Mouse (Mus musculus): ENCODE data around the gene Fam178b.

Fam178b gene

DNA sequence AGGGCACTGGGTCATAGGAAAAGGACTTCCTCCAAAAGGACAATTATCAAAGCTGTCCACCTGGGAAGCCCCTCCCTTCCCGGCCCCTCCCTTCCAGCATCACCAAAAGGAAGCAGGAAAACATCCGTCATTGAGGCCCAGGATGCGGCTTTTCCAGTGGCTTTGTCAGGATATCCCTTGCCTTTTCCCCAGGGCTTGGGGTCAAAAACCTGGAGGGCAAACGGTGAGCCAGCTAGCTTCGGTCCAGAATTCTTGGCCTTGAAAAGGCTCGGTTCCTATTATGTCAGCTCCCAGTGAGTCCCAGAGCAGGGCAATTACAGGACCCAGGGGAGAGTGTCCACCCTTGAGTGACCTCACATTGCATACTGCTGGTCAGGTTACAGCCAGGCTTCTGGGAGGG, 122.1 kb downstream of the Fam178b start:
- DNase-seq: no peak

DNA sequence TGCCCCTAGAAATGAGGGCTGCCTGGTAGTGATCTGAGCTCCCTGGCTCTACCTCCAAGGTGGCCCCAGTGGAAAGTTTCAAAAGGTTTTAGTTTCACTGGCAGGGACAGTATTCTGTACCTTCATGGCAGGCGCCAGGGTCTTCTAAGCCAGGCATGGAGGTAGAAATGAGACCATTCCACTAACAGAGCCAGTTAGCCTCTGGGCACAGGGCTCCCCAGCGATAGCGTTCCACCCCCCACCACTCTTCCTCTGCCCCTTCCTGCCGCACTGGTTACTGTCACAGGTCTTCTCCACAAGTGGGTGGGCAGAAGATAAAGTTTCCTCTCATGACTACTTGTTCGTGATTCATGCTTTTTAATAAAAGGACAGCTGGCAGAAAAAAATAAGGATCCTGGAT, 123.1 kb downstream of the Fam178b start:
- no peak for DNase-seq

DNA sequence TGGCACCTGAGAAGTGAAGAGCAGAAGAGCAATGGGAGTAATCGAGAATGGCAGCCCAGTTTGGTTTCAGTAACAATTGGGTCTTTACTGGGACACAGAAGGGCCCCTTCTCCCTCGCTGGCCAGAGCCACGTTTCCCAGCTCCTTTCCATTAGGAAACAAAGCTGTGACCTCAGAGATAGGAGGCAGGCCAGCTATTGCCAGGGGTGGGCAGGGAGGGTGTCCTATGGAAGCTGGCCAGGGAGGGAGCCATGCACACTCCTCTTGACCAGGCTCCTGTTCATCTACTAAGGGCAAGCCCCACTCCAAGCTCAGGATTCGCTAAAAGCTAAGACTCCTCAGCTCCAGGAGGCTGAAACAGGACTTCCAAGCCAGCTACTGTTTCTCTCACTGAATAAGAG, 123.7 kb downstream of the Fam178b start:
- DNase-seq: no peak

DNA sequence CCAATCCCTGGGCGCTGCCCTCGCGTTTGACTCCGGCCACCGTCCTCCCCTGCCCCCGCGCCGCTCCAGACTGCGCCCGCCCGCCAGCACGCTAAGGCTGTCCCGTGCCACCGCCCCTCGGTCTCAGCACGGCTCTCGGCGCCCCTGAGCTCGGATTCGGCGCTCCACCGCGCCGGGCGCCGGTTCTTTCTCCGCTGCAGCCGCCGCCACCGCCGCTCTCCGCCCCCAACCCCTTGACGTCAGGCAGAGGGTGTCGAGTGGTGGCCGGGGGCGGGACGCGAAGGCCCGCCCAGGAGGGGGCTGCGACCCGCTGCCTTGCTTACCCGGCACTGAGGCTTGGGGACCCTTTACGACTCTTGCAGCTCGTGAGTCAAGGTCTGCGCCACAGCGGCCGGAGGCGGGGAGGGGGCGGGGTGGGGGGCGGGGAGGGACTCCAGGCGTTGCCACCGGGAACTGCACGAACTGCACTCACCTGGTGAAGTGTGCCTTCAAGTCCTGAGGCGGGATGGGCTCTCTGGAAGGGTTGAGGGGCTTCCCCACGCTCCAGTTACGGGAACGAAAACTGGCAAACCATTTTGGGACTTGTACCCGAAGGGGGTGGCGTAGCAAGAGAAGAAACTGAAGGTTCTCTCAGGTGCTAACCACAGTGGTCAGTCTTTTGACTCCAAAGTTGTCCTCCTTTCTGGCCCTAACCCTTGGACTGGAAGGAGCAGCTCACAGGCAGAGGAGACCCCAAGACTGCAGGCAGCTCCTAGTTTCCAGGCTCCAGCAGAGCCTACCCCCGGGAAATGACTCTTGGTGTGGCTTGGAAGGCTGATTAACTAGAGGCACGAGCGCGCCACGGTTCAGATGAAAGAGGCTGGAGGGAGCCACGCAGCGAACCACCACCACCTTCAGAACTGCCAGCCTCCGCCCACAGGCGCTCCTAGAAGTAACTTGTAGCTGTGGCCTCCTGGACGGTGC, 124.7 kb downstream of the Fam178b start, which contains the start of gene Sema4c:
Gene Sema4c (minus strand): TSS at position 319 of the 963 bp plus-strand sequence.
- DNase-seq: peak; percentile 86 to 89

DNA sequence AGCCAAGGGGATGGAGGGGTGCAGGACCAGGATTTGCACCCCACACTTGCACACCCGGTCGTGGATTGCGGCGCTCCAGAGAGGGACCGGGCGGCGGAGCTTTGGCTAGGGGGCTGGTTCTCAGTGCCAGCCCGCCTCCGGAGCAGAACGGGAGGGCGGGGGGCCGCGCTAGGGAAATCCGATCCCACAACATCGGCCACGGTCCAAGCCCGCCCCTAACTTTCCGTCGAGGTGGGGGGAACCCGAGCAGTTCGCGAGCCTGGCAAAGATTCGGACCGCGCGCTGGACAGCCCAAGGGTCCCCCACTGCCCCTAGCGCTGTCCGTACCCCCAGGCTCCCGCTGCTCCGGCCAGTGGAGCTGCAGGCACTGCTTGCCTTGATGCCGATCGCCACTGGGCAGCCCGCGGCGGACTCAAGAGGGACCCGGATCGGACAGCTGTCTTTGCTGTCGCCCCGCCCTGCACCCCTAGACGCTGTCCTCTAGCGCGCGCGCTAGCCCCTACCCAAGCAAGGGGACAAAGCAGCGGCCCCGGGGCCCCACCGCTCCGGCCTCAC, 125.4 kb downstream of the Fam178b start:
- peak; percentile 91 to 96 for DNase-seq

DNA sequence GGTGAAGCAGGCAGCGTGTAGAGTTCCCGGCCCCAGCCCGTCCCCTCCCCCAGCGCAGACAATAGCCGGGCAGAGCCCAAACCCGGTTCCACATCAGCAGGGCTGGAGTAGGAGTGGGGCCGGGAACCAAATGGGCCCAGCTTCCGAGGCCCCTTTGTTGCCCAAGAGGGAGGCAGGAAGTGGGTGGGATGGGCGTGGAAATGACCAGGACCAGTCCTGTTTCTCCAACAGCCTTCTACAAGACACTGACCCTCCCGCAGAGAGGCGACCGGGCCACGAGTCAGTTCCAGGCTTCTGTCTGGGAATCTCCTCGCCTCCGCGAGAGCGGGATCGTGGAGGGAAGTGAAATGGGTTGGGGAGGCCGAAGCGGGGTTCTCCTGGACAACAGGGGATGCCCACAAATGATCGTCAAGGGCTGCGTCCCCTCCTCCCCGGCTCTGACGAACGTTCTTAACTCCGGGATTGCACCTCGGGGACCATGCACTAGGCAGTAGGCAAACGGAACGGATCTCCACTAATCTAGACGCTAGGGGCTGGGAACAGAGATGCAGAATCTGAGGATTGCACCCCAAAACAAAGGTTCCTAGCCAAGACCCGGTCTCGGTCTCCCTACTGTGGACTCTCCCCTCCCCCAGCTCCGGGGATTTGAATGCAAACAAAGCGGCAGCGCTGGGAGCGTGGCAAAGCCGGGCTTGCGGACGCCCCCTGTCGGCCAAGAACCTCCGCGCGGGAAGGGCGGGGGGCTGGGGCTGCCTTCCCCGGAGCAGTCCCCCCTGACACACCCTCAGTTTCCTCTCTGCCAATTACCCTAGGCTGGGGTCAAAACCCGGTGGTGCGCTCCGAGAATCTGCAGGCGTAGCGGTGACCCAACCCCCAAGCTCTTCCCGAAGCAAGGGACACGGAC, 126.2 kb downstream of the Fam178b start:
- peak; percentile 95 to 96 for DNase-seq

DNA sequence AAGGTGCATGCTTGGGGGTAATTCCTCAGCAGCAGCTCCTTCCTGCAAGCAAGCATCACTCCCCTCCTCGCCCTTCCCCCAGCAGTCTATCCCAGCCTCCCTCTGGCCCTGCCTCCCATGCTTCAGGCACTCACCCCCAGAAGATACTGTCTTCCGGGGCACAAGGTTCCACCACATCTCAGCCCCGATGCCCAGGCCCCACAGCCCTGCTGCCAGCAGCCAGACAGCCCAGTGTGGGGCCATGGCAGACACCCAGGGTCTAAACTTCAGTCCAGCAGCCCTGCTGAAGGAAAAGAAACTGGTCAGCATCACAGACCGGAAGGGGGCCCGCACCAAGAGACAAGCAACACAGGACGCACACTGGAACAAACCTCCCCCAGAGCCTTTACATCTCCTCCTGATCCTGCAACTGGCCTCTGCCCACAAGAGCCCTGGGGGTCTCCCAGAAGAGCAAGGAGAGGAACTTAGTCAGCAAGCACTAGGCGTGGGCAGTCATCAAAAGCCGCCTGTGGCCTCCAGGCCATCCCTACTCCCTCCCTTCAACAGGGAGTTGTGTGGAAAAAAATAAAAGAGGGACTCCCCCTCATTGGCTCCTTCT, 127.1 kb downstream of the Fam178b start:
- DNase-seq: peak; percentile 53 to 64

DNA sequence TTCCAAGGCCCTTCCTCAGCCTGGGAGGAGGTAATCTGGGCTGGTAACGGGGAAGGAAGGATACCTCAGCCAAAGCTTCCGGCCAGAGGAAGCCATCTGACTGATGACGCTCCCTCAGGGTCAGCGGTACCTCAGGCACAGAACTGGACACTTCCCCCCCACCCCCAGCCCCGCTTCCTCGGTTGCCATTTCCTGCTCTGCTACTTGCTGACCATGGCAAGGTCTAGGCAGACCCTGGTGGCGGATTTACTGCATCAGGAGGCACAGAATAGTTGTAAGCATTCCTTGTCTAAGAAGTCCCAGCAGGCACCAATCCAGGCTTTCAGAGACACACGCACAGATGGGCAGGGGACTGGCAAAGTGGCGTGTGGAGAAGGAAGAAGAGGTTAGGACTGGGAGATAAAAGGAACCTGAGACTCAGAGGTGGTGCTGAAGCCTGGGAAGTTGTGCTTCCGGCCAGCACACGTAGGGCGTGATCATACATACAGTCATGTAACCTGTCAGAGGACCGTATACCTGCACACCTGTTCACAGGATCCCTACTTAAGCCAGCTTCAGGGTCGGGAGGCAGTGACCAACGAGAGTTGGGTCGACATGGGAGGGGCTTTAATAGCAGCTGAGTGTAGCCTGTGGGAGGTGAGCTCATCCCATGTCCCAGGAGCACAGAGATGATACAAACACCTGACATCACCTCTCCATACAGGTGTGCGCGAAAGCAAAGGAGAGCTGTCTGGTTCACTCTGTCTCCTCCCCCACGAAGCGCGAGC, 128.2 kb downstream of the Fam178b start:
- peak in 1 of 2 experiments; percentile 55 for DNase-seq

DNA sequence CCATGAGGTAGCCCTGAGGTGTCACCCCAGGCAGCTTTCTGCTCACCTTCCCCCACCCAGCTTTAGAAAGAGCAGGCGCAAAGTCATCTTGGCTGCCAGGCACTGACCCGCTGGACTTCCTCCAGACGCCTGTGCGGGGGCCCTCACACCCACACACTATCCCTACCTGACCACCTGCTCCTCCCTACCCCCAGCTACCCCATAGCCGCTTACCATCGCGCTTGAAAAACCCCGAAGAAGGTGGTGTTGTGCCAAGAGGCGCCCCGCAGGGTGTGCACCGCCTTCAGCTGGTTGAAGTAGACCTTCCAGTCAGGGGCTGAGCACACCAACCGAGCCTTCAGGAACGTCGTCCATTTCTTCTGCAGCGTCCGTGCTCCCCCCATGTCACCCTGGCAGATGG, 130.5 kb downstream of the Fam178b start:
- no peak for DNase-seq

DNA sequence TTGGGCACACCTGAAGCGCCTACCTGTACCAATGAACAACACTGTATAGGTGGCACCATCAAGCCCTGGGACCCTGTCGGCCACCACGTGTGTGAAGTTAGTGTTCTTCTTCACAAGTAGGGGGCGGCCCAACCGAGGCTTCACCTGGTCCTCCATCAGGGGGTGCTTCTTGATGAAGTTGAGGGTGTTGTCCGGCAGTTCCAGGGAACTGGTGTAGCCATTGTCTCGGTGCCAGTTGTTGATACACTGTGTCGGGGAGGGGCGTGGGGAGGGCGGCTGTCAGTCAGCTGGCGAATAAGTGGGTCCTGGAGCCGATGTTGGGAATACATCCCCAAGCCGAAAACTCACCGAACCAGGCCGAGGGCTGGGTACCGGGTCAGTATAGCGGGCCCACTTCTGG, 131.1 kb downstream of the Fam178b start:
- no peak for DNase-seq

DNA sequence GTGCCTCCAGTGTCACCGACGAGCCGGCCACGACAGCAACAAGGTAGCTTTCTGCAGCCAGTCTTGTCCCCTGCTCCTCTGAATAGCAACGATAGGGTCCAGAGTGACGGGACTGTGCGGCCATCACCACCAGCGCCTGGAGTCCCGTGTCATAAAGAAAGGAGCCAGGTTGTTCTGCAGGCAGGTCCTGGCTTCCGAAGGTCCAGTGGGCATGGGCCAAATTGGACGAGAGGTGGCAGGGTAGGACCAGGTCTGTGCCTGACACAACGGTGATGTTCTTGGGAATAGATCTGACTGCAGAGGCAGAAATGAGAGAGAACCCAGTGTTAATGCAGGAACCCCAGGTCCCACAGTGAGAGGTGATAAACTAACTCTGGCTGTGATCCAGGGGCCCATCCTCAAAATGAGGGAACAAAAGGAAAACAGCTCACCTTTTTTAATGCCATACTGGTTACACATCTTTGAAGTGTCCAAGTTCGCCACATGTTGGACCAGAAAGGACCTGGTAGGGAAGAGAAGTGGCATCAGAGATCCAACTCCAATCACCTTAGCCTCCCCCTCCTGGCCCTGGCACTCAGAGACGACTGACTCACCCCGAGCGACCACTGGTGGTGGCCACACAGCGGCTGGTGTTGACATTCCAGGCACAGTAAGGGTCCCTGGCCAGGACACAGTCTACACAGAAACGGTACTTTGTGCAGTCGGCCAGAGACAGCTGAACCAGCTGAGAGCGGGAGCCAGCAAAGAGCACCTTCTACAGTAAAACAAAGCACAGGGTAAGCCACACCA, 132.7 kb downstream of the Fam178b start:
- no peak for DNase-seq

DNA sequence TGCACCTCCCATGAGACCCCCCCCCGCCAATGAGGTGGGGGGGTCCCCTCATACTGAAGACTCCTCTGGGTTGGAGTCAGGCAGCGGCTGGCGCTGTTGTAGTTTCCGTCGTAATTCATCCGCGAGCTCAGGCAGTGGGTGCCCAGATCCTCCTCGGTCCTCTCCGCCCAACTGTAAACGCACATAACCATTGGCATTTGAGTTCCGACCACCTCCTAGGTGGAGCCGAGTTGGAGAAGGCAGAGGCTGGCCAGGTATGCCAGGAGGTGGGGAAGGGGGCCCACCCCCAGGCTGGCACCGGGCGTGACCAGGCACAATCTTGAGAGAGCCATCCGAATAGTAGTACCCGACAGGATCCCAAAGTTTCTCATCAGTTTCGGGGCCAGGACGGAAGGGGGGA, 133.5 kb downstream of the Fam178b start:
- DNase-seq: no peak

DNA sequence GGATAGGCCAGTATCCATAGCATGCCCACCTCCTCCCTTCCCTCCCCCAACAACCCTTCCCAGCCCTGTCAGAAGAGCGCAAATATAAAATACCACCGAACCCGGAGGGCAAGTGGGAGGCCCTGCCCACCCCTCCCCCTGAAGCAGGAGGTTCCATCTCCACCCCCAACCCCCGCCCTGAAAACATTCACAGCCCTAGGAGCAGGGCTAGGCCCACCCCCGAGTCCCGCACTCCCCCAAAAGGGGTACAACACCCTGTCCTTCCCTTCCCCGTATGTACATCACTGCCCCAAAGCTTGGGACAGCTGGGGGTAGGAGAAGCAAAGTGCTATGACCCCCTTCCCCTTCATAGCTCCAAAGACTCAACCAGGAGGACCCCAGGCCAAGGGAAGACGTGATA, 134.2 kb downstream of the Fam178b start:
- DNase-seq: no peak

DNA sequence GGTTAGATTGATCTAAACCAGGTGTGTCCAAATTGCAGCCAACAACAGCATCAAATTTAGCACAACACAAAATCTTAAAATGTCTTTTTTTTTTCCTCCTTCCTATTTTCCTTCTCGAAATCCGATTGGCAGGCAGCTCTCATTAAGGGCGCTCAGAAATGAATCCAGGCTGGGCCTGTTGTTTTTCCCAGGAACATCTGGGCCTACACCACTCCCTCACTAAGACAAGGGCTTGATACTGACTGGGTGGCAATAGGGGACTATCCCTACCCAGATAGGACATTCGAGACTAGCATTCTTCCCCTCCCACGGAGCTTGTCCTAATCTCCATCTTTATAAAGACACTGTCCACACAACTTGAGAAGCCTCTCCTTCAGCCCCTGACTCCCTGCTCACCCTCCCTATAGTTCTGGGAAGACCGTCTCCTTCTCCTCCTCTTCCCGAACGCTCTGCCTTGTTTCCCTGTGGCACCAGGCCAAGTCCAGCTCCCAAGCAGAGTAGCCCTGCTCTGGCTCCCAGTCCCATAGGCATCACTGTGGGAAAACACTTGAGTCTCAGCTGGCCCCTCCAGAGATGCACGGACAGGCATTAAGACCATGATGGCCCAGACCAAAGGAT, 134.9 kb downstream of the Fam178b start:
- peak; percentile 71 to 81 for DNase-seq

DNA sequence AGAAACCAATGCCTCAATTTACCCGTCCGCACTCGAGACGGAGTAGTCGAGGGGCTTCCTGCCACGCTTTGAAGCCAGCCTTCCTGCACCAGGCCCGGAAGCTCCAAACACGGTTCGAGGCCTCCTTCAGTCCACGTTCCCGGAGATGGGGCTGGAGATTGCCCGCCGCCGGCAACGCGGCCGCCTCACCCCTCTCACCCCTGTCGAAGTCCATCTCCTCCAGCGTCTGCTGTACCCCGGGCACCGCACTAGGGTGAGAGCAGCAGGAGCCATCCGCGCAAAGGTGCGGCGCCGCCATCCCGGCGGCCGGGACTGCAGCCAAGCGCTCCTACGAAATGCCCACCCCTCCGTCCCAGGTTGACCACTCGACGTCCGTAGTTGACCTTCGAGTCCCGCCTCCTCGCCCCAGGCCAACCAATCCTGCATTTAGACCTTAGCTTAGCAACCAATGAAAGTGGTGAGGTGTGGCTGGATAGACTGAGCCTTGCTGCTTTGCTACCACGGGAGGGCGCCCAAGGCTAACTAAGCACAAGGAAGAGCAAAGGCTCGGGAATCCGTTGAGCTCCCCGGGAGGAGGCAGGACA, 136.0 kb downstream of the Fam178b start, which contains the start of gene Ankrd39:
Gene Ankrd39 (minus strand): TSS at position 558 of the 584 bp plus-strand sequence.
- DNase-seq: peak; percentile 98

DNA sequence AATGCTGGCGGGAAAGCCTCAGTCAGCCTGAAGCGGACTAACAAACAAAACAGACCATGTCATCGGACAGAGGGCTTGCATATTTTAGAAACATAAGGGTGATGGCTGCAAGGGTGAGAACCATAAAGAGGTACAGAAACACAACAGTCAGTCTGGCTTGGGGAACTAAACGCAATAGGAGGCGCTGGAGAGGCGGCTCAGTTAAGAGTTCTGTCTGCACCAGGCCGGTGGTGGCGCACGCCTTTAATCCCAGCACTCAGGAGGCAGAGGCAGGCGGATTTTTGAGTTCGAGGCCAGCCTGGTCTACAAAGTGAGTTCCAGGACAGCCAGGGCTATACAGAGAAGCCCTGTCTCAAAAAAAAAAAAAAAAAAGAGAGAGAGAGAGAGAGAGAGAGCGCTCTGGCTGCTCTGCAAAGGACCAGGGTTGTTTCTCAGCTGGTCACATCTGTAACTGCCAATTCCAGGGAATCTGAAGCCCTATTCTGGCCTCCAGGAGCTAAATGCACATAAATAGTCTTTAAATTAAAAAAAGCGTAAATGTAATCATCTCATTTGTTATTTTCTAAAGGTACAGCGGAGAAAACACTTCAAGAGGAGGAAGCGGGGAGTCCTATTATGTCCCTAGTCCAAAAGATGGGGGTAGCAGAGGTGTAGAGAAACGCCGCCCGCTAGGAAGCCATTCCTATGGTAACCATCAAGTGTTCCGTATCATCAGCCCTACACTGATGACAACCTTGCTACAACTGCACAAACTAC, 137.0 kb downstream of the Fam178b start:
- no peak for DNase-seq

DNA sequence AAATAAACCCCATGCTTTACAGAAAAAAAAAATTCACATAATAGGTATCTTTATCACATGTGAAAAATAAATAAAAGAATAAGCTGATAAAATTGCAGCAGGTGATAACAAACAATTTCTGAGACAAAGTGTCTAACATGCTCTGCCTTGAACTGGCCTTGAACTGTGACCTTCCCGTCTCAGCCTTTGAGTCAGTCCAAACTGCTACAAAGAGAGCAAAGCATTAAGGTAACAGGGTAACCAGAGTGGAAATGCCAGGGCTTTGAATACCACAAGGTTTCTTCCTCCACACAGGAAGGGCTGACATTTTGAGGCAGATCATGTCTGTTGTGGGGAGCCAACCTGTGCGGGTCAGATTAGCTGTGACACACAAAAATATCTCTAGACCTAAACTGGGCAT, 137.6 kb downstream of the Fam178b start:
- no peak for DNase-seq

DNA sequence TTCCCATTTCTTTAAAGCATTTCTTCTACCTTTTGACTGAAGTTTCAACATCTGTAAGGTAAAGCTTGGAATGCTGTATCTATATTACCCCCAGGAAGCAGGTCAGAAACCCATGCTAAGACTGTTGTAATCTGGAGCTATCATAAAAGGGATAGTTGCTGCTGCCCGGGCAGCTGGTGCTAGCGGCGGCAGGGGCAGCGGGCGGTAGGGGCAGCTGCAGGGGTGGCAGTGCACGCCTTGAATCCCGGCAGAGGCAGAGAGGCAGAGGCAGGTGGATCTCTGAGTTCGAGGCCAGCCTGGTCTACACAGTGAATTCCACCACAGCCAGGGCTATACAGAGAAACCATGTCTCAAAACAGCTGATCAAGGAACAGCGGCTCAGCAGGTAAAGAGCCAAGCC, 140.1 kb downstream of the Fam178b start:
- DNase-seq: no peak

DNA sequence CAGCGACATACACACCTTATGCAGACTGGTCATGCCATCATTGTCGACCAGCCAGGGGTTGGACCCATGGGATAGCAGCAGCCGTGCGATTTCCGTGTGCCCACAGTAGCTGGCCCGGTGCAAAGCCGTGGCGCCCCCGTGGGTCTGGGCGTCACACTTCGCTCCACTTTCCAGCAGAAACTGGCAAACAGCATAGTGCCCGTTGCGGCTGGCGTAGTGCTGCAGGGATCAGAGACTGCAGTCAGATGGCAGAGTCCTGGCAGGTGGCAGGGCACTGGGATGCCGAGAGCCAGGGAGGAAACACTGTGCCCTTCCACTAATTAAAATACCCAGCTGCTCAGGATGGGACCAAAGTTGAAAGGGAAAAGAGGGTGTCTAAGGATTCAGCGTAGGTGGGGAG, 141.1 kb downstream of the Fam178b start:
- no peak for DNase-seq

All from lung, postnatal 4 days (tissue).